Mouse (Mus musculus): ENCODE measurements at regions not wholly inside any gene's neighbourhood (a gene's known extent, or its start where the extent isn't known, plus 50 kb on each side); places are given as distances from the start of the nearest gene placed in this dataset.

DNA sequence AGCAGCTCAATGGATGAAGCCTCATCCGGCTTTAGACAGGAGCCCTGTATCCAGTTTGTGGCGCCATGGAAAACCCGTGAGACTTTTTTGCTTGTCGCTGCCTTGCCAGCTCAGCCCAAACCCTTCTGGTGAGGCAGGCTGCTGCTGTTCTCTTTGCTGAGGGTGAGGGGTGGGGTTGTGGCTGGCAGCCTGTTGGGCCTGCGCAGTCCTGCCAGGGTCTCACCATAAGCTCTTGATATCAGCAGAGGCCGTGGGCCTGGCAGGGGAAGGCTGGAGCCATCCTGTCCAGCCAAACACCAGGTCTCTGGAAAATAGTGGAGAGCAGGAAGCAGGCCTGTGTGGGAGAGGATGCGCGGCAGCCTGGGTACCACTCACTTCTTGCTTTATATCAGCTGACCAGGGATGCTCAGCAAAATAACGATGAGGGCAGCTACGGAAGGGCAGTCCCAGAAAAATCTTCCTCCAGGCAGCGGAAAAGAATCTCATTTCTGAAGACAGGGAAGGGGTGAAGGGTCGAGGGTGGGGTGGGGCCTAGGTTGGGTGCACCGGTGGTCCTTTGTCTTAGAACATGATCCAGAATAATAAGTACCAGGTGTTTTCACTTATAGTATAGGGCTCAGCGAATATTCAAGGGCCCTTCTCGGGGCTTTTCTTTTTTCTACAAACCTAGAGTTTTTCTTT, 73.4 kb upstream of the Medag start:
- H3K27ac ChIP-seq: peak overlapping the region; percentile 96
- TF ChIP-seq CTCF (conservative IDR thresholded peaks at IDR 0.05): no peak
- DNase-seq (ENCODE audit: low spot score in 2 of 2): peak; percentile 78 to 79
- peak overlapping the region; percentile 47 for H3K4me3 ChIP-seq

DNA sequence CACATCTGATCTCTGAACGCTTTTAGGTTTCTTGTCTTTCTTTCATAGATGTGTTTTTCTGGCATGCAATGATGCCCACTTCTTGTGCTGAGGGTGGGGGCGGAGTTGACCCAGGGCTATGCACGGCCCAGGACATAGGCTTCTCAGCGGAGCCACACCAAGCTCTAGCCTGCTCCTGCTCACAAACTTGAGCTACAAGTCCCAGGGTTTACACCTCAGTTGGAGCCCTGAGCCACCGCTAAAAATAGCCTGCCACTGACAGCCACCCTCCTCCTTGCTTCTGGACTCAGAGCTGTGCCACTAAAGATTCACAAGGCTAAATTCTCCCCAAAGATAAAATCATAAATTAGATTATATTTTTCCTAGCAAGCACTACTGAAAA, 72.9 kb upstream of the Medag start:
- H3K27ac ChIP-seq: peak overlapping the region; percentile 96
- DNase-seq (ENCODE audit: low spot score in 2 of 2): no peak
- no peak for TF ChIP-seq CTCF (conservative IDR thresholded peaks at IDR 0.05)
- peak overlapping the region; percentile 47 for H3K4me3 ChIP-seq

DNA sequence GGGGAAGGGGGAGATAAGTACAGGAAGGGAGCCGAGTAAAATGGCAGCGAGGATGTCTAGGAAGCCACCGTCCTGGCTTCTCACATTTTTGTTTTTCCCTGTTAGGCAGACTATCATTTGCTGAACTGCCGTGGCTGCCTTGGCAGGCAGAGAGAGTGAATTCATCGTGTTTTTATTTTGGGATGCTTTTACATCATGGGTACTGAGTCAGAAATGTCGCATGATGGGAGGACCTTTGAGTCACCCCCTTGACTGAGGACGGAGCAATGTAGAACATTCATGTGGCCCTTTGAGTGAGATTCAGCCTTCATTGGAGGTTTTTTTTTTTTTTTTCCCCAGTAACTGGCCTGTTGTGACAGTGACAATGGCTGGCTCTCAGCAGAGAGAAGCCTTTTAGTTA, 71.2 kb upstream of the Medag start:
- H3K27ac ChIP-seq: peak overlapping the region; percentile 12; the same call in 1 of the 2 replicates

DNA sequence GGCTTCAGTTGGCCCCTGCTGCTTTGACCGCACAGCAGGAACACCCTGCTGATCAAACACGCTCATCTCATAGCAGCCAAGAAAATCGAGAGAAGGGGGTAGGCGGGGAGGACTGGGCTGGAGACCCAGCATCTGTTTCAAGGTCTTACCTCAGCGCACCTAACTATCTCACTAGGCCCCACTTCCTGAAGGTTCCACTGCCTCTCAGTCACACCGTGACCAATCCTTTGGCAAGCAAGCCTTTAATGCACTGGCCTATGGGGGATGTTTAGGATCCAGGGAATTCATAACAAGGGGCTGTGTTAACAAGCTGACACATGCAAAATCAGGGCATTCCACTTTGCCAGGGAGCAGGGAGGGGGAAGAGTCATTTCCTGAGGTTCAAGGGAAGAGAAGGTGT, 70.1 kb upstream of the Medag start:
- no peak overlapping the region for H3K4me3 ChIP-seq
- no peak for DNase-seq (ENCODE audit: low spot score in 2 of 2)
- no peak for TF ChIP-seq CTCF (conservative IDR thresholded peaks at IDR 0.05)
- no peak overlapping the region for H3K27ac ChIP-seq

More for the DNA sequence above, 71.2 kb upstream of the Medag start:
- TF ChIP-seq CTCF (conservative IDR thresholded peaks at IDR 0.05): no peak
- no peak overlapping the region for H3K4me3 ChIP-seq
- DNase-seq (ENCODE audit: low spot score in 2 of 2): no peak

DNA sequence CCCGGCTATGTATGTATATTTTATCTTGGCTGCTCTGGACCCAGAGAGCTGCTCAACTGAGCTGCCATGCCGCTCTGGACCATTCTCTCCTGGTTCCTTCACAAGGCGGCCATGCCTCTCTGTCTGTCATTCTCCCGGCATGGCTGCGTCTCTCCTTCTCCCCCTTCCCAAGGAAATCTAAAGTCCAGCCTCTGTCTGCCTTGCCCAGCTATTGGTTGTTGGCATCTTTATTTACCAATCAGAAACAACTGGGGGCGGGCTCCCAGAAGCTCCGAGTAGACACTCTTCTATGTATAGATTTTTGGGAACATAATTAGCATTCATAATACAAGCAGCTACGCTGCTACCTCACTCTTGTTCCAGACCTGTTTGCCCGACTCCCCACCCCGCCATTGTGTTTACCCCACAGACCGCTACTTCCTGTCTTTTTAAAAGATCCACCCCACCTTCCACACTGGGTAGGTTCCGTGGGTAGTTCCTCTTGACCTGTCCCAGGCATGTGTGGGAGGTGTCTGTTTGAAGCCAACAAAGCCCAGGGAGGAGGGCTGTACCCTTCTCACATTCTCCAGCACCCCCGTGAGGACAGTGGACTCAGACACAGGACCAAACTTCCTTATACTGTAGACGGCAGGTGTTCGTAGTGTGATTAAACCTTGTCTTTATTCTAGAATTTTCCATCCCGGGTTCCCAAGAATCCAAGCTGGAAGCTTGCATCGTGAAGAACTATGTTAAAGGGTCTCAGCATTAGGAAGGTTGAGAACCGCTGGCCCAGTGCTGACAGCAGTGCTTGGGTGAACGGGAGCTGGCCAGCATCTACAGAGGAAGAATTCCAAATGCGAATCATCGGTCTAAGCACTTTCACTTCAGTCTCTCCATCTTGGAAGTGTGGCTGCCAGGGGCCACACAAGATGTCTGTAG, 67.7 kb upstream of the Medag start:
- no peak overlapping the region for H3K4me3 ChIP-seq
- no peak for TF ChIP-seq CTCF (conservative IDR thresholded peaks at IDR 0.05)
- no peak for DNase-seq (ENCODE audit: low spot score in 2 of 2)
- H3K27ac ChIP-seq: no peak overlapping the region

DNA sequence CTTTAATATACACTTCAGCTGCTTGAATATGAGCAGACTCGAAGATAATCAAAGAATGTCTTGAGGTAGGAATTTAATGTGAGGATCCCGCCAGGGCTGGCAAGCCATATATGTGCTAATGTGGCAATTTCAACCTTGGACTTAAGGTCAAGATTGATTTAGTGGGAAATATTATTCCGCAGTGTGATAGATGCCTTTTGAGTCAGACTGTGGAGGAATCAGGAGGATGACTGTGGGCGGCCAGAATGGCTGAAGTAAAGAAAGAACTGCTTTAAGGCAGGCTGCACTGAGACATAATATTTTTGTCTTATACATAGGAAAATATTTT, 67.1 kb upstream of the Medag start:
- no peak overlapping the region for H3K27ac ChIP-seq
- DNase-seq (ENCODE audit: low spot score in 2 of 2): no peak
- no peak overlapping the region for H3K4me3 ChIP-seq
- no peak for TF ChIP-seq CTCF (conservative IDR thresholded peaks at IDR 0.05)

DNA sequence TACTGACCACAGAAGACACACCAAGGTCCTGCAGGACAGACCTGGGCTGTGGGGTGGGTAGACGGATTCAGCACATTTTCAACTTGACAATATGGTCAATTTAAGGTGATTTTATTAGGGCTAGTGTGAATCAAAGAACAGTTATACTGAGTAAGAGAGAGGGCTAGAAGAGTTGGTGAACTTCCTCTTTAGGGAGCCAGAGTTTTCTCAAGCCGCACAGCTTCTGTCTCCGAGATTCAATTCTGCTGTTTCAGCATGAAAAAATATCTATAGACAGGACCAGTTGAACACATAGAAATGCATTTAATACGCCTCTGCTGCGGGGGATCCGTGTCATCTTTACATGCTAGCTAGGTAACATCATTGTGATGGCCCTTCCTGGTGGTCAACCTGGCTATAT, 66.4 kb upstream of the Medag start:
- no peak for DNase-seq (ENCODE audit: low spot score in 2 of 2)
- Histone ChIP-seq H3K4me3 (no peak overlapping the region), H3K27ac (no peak overlapping the region)
- TF ChIP-seq CTCF (conservative IDR thresholded peaks at IDR 0.05): no peak

DNA sequence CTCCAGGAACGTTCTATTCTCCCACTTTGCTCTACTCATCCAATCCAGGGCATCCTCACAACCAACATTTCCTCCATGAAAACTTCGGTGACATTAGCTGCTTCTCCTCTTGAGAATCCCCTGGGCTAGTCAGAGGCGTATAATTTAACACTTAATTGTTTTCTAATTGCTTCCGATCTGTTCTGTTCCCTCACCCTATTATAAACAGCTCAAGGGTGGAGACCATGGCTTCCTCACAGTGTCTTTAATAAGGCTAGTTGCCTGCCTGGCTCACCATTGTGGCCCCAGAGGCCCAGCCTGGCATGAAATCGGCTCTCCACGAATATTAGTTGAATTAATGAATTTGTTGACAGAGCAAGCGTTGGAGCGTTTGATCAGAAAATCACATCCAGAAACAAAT, 61.9 kb upstream of the Medag start:
- H3K27ac ChIP-seq: no peak overlapping the region
- no peak for DNase-seq (ENCODE audit: low spot score in 2 of 2)
- TF ChIP-seq CTCF (conservative IDR thresholded peaks at IDR 0.05): no peak
- H3K4me3 ChIP-seq: no peak overlapping the region

DNA sequence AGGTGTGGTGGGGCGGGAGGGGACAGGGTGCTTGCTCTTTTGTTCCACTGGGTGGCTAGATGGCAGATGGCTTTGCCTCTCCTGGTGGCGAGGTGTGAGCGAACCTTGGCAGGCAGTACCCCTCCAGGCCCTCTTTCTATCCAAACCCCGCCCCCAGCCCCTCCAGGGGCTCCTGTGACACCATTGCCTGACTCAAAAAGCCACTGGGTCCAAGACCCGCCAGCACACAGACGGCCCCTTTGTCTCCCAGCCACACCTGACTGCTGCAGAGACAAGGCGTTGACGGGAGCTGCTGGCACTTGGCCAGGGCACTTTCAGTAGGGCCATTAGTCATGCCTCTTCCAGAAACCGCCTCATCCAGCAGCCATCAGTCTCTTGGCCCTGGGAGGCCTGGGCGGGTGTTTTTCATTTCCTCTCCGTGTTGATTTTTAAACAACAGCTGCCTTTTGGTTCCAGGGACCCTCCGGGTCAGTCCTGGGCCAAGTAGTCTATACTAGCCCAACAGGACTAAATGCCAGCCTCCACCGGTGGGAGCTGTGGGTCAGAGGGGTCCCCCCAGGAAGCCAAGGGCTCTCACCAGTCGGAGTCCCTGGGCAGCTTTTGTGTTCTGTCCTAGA, 58.4 kb upstream of the Medag start:
- no peak for TF ChIP-seq CTCF (conservative IDR thresholded peaks at IDR 0.05)
- Histone ChIP-seq H3K4me3 (no peak overlapping the region), H3K27ac (no peak overlapping the region)
- no peak for DNase-seq (ENCODE audit: low spot score in 2 of 2)

DNA sequence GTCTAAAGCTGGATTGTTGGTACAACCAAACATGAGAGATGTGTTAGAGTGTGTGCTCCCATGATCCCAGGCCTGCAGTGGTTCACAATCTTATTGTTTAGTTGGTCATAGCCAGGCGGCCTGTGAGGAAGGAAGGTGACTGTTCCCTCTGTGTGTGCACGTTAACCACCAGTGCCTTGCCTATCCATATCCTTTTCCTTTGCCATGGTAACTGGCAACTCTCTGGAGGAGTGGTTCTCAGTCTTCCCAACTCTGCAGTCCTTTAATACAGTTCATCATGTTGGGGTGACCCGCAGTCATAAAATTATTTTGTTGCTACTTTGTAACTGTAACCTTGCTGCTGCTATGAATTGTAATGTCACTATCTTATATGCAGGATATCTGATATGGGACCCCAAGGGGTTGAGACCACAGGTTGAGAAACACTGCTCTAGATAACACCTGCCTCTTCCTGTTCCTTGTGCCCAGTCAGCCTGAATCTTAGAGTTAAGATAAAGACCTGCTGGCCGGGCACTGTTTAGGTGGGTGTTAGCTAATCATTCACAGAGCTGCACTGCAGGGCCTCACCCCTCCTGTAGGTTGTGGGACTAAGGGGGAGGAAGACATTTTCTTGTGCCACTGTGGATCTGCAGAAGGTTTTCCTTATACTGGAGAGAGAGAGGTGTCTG, 57.0 kb upstream of the Medag start:
- no peak for DNase-seq (ENCODE audit: low spot score in 2 of 2)
- no peak for TF ChIP-seq CTCF (conservative IDR thresholded peaks at IDR 0.05)
- Histone ChIP-seq H3K4me3 (no peak overlapping the region), H3K27ac (no peak overlapping the region)

DNA sequence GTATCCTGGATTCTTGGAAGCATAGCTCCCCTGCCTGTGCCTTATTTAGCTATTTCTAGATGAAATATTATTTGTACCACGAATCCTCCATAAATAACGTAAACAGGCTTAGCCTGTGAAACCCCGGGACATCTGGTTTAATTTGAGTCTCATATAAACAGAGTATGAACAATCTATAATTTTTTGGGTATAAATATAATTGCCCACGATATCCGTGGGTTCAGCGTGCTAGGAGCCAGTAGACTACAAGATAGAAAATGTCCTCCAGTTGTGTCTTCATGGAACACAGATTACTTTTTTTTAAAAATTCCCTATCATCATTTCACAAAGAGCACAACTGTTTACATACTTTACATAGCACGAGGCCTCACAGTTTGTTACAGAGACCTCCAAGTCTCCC, 56.4 kb upstream of the Medag start:
- no peak for TF ChIP-seq CTCF (conservative IDR thresholded peaks at IDR 0.05)
- no peak overlapping the region for H3K4me3 ChIP-seq
- H3K27ac ChIP-seq: no peak overlapping the region
- DNase-seq (ENCODE audit: low spot score in 2 of 2): no peak

DNA sequence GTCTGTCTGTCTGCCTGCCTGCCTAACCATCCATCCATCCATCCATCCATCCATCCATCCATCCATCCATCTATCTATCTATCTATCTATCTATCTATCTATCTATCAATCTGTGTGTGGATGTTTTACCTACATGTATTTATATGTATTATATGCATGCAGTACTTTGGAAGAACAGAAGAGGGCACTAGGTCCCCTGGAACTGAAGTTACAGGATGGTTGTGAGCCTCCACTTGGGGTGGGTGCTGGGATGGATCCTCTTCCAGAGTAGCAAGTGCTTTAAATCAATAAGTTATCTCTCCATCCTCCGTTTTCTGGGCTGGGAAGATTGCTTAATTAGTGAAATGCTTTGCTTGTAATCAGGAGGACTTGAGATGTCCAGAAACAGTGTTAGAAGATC, 54.6 kb upstream of the Medag start:
- no peak overlapping the region for H3K27ac ChIP-seq
- no peak overlapping the region for H3K4me3 ChIP-seq
- peak; percentile 40 for TF ChIP-seq CTCF (conservative IDR thresholded peaks at IDR 0.05)
- DNase-seq (ENCODE audit: low spot score in 2 of 2): no peak

Measured in layer of hippocampus, adult 2 months (tissue).